Mouse (Mus musculus) monocyte, adult 5-6 weeks (primary cell): Measurements from ENCODE around the gene Tmem86a. TPM values are rescaled to one million over a fixed set of nuclear protein-coding genes. Genes with fewer than 3 reads are reported as not detected.

Source experiments
- ATAC-seq: fragments of 153-309, 156-312 bp; replicated peaks from 2 replicates; pipeline ENCODE4 v1.8.0; 2017; ENCODE audit warnings: mild to moderate bottlenecking; ENCODE audit not compliant: low TSS enrichment, insufficient number of reproducible peaks, severe bottlenecking, poor library complexity, low FRiP score
- total RNA-seq: library from RNA; stranded (forward); fragments of 200-1000, 200-491, 200-594 nt; gene quantifications from 3 replicates; pipeline ENCODE4 v1.2.3, GENCODE M21; 2017

Gene Tmem86a
- total RNA-seq: 3.2 to 7.5 TPM (median 4.8 TPM) in 3 replicates

DNA sequence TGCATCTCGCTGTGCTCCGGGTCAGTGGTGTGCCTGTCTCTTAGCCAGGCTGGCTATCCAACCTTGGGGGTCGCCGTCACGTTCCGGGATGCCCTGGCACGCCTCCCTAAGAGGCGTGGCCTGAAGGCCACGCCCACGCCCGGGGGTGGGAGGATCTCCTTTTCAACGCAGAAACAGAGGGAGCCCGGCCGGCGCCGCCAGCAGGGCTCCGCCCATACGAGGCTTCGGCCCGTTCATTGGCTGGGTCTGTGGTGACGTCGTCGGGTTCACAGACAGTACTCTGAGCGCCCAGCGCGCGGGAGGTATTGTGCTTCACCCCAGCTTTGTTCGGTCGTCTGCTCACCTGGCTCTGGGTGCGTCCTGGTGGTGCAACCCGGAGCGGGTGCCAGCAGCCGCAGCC lies at the start of gene Tmem86a:
Gene Tmem86a, plus strand, starts transcription at position 236 of the 400 bp plus-strand sequence.
- peak; percentile 87 for ATAC-seq

DNA sequence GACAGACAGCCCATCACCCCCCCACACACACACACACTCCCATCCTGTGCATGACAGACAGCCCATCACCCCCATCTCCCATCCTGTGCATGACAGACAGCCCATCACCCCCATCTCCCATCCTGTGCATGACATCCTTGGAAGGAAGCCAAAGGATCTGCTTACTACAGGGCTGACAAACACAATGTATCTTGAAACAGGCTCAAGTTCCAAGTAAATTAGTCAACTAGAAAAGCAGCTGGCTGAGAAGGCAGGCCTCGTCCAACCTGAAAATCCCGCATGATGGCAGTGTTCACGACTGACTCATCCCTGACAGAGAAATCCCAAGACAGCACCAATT lies 49.8 kb upstream of the Tmem86a start:
- no peak for ATAC-seq

GRCm38 (mm10) chr7:47001125-47001899 lies 49.1 kb upstream of the Tmem86a start:
- no peak for ATAC-seq

GRCm38 (mm10) chr7:47001900-47002275 lies 48.5 kb upstream of the Tmem86a start:
- ATAC-seq: no peak

GRCm38 (mm10) chr7:47003411-47004115 lies 46.8 kb upstream of the Tmem86a start:
- ATAC-seq: no peak

GRCm38 (mm10) chr7:47007109-47007780 lies 43.2 kb upstream of the Tmem86a start:
- ATAC-seq: no peak

DNA sequence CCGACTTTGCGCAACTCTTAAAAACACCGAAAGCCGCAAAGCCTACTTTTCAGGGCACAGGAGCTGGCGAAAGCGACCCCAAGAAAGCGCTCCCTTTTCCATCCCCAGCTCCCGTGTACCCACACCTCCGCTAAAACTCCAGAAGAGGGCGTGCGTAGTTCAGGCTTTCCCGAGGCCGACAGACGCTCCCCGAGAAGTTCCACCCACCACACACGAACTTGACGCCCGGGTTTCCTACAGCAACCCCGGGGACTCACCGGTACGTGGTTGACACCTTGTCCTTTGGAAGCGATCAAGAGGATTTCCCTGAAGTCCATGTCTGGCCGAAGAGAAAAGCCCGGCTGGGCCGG lies 42.6 kb upstream of the Tmem86a start:
- peak; percentile 21 for ATAC-seq

DNA sequence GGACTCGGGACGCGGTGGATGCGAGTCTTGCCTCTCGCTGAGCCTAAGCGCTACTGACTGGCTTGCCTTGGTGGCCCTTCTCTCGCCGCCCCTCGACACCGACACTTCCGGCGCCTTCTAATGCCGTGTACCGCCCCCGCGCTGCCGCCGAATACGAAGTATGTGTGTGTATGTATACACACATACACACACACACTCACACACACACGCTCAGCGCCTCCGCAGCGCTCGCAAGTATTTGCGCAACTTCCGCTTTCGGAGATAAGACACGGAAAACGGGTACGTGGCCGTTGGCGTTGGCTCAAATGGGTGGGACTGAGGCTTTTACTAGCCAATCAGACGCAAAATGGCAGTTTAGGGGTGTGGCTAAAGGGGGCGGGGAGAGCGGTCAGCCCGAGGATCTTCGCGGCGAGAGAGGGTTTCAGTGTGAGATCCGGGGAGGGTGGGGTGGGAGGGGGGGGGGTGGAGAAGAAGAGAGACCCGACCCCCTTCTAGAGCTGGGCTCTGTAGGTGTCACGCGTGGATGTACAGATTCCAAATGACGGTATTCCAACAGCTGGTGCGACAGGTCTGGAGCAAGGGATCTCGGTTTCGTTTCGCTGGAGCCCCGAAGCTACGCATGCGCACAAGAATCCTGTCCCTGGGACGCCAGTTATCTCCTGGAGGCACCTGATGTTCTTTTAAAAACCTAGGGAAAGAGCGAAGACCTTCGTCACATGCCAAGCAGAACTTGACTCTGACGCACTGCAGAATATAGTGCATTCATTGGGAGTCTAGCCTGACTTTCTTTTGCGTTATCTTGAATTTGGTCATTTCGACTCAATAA lies 42.0 kb upstream of the Tmem86a start, which contains the start of gene Spty2d1:
Gene Spty2d1, minus strand, starts transcription at position 244 of the 826 bp plus-strand sequence.
- peak; percentile 98 for ATAC-seq

GRCm38 (mm10) chr7:47013131-47013767 lies 37.2 kb upstream of the Tmem86a start:
- peak; percentile 11; the same call in 1 of the 2 replicates for ATAC-seq

DNA sequence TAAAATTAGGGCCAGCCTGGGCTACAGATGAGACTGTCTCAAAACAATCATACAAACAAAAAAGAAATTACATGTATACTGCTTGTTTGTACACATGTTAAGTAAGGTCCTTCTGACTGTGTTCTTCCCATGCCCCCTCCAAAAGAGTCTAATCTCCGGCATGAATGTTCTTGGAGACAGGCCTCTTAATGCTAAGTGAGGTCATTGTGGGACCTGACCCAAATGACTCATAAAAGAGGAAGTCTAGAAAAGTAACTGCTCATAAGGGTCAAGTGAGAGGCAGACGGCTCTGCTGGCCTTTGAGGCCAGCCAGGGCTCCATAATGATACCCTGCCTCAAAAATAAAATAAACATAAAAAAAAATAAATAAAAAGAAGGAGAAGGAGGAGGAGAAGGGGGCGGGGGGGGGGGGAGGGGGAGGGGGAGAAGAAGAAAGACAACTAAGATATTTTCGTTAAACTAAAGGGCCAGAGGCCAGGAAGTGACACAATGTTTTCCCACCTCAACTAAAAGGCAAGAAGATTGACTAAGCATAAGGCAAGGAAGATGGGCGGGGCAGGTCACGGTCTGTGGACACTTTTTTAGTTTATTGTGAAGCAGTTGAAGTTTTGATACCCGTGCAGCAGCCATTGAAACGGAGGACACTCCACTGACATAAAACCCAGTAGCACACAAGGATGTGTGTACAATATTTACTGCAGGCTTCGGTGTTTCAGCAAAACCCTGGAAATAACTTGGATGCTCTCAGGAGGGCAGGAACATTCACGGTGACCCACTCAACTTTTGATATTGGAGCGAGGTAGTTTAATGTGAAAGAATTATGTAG lies 35.6 kb upstream of the Tmem86a start:
- peak; percentile 70 for ATAC-seq

DNA sequence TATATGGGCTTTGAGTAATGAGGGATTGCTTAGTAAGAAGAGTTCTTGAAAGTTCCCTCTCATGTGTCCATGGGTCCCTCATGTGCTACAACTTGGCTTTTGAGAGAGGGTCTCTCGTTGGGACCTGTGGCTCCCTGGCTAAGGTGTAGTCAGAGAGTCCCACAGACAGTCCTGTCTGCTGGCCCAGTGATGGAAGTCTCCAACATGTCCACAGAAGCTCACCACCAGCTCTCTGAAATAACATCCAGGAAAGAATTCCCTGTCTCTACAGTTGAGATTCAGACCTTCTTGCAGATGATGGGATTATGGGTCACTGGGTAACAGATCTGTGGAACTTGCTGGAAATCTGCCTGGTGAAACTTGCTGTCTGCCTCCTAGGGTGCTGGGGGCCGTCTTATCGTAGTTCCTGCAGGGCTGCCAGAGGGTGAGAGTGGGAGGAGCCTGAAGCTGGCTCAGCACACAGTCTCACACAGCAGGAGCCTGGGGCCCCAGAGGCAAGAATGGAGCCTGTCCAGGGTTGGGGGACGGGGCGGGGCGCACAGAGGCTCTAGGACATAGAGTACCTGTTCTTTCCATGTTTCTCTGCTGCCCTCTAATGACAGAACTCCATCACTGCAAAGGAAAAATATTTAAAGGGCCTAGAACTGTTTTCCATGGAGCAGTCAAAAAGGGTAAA lies 34.9 kb upstream of the Tmem86a start:
- ATAC-seq: peak; percentile 75

DNA sequence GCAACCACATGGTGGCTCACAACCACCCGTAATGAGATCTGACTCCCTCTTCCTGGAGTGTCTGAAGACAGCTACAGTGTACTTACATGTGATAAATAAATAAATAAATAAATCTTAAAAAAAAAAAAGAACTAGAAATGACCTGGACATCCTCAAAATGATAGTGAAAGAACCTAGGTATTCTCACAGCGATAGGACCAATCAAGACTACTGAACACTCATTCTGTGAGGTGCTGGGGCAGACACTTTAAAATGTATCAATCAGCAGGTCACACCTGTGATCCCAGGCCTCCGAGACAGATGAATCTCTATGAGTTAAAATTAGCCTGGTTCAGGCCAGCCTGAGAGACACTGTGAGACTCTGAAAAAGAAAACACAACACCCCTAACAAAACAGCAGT lies 33.8 kb upstream of the Tmem86a start:
- no peak for ATAC-seq

DNA sequence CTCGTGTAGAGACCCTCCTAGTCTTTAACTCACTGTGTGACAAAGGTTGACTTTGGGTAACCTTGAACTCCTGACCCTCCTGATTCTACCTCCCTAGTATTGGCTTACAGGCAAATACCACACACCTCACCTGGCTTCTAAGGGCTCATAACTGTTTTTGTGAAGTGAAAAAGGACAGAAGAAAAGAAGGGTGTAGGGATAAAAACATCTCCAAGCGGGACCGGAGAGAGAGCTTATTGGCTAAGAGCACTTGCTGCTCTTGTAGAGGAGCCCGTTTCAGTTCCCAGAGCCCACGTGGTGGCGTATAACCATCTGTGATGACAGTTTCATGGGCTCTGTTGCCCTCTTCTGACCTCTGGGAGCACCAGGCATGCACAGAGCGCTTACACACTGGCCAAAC lies 33.3 kb upstream of the Tmem86a start:
- ATAC-seq: no peak

DNA sequence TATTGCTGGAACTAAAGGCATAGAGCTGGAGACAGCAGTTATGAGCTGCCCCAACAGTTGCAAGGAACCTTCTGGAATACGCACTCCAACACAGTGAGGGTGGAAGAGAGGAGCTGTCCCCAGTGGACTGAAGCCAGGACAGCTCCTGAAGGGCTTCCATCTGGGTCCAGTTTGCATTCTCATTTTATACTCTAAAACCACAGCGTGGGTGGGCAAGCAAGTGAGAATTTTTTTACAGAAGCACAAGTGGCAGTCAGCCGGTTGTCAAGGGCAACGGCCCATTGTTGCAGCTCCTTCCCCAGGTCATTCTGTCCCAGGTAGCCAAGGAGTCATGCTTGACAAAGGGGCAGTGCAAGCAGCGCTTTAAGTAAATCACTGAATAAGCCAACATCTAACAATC lies 30.8 kb upstream of the Tmem86a start:
- no peak for ATAC-seq

- ATAC-seq: no peak
These were observed 29.4 kb upstream of the Tmem86a start for GRCm38 (mm10) chr7:47020956-47021355.

DNA sequence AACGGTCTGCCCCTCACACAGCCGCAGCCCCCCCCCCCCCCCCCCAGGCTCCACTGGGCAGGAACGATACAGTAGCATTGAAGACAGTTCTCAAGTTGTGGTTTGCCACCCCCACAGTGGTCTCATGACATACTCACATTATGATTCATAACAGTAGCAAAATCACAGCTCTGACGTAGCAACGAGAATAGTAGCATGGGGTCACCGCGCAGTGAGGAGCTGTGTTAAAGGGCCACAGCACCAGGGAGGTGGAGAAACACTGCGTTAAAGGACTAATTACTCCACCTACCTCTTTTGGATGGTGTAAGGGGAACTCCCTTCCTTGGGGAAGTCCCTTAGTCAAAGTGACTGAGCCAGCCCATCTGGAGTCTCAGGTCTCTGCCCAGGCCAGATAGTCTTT lies 27.9 kb upstream of the Tmem86a start:
- peak; percentile 96 for ATAC-seq

DNA sequence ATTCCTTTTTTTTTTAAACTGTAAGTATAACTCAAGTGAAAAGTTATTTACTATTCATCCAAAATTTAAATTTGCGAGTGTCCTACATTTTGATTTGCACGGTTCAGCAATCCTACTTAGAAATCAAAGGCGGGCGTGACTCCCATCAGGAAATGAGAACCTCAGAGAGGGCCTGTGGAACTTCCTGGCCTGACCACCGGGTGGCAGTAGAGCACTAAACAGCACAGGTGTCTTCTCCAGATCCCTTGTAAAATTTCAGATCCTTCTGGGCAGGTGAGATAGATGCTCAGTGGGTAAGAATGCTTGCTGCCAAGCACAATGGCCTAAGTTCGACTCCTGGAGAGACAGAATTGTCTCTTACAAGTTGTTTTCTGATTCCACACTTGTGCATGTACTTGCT lies 26.9 kb upstream of the Tmem86a start:
- peak; percentile 43; the same call in 1 of the 2 replicates for ATAC-seq
